Mouse (Mus musculus) c-Kit-positive CD71-negative TER-119-negative erythroid progenitor cells, embryonic 14.5 days (primary cell): ENCODE results near the gene Dtx1.

ENCODE experiments used
- DNase-seq: peaks from one replicate; pipeline ENCODE4 v3.0.0-alpha.2; 2013; ENCODE audit warnings: low read depth

Dtx1 gene

GRCm38 (mm10) chr5:120711827-120712226 is at the start of gene Dtx1:
Gene Dtx1, minus strand, starts transcription at chr5:120711927.
- no peak for DNase-seq

- no peak for DNase-seq
Measured at GRCm38 (mm10) chr5:120754215-120754614, 42.5 kb upstream of the Dtx1 start.

- no peak for DNase-seq
Measured at GRCm38 (mm10) chr5:120752786-120753185, 41.1 kb upstream of the Dtx1 start.

- DNase-seq = no peak
Measured at GRCm38 (mm10) chr5:120751206-120751605, 39.5 kb upstream of the Dtx1 start.

- no peak for DNase-seq
Measured at GRCm38 (mm10) chr5:120749688-120750087, 38.0 kb upstream of the Dtx1 start, which contains the start of gene Oas2. Gene Oas2, minus strand, starts transcription at chr5:120749853.

- DNase-seq = peak; percentile 36
Measured at GRCm38 (mm10) chr5:120746451-120746850, 34.7 kb upstream of the Dtx1 start.

- peak; percentile 22 for DNase-seq
Measured at GRCm38 (mm10) chr5:120742125-120742524, 30.4 kb upstream of the Dtx1 start.

GRCm38 (mm10) chr5:120734380-120734990 is 22.8 kb upstream of the Dtx1 start:
- no peak for DNase-seq

- DNase-seq = no peak
Measured at GRCm38 (mm10) chr5:120733696-120734095, 22.0 kb upstream of the Dtx1 start.

- DNase-seq = no peak
Measured at GRCm38 (mm10) chr5:120732740-120733139, 21.0 kb upstream of the Dtx1 start.

- DNase-seq = no peak
Measured at GRCm38 (mm10) chr5:120729319-120729718, 17.6 kb upstream of the Dtx1 start.

- no peak for DNase-seq
Measured at GRCm38 (mm10) chr5:120725811-120726455, 14.2 kb upstream of the Dtx1 start.

GRCm38 (mm10) chr5:120721005-120721404 is 9.3 kb upstream of the Dtx1 start:
- DNase-seq = no peak

GRCm38 (mm10) chr5:120718600-120719378 is 7.1 kb upstream of the Dtx1 start:
- no peak for DNase-seq

- no peak for DNase-seq
Measured at GRCm38 (mm10) chr5:120717136-120717535, 5.4 kb upstream of the Dtx1 start.

GRCm38 (mm10) chr5:120714314-120714713 is 2.6 kb upstream of the Dtx1 start:
- DNase-seq = peak; percentile 43

GRCm38 (mm10) chr5:120712721-120713120 is 994 bp upstream of the Dtx1 start:
- DNase-seq = no peak

GRCm38 (mm10) chr5:120711416-120711815 is 311 bp downstream of the Dtx1 start:
- no peak for DNase-seq

GRCm38 (mm10) chr5:120710826-120711248 is 890 bp downstream of the Dtx1 start:
- DNase-seq = no peak

GRCm38 (mm10) chr5:120710161-120710825 is 1.4 kb downstream of the Dtx1 start:
- DNase-seq = no peak

GRCm38 (mm10) chr5:120706976-120707375 is 4.8 kb downstream of the Dtx1 start:
- no peak for DNase-seq

- DNase-seq = no peak
Measured at GRCm38 (mm10) chr5:120706541-120706940, 5.2 kb downstream of the Dtx1 start.
